Mouse (Mus musculus) adrenal gland, adult 2 months (tissue): ENCODE measurements around the gene Hist4h4. TPM values are rescaled to one million over a fixed set of nuclear protein-coding genes. Genes with fewer than 3 reads are reported as not detected.

ENCODE experiments used
- DNase-seq: peaks from one replicate; pipeline ENCODE4 v3.0.0; 2021
- microRNA-seq, 2 experiments: library from miRNA; unstranded; fragments of <30 nt; microRNA quantifications; one replicate each; pipeline ENCODE4 v1.2.0; 2021
- polyA plus RNA-seq: library from polyadenylated mRNA; depleted of rRNA; stranded (reverse); fragments of >200 nt; gene quantifications from 2 replicates; pipeline ENCODE4 v1.2.3, GENCODE M21; 2012; rRNA removed
- total RNA-seq, 2 experiments: library from RNA; stranded (reverse); gene quantifications; 2 replicates each; pipeline ENCODE4 v1.2.3; 2021

Hist4h4 gene
- total and polyA plus RNA-seq, 3 experiments, result 0.34 to 11.6 (median 6.3) TPM

DNA sequence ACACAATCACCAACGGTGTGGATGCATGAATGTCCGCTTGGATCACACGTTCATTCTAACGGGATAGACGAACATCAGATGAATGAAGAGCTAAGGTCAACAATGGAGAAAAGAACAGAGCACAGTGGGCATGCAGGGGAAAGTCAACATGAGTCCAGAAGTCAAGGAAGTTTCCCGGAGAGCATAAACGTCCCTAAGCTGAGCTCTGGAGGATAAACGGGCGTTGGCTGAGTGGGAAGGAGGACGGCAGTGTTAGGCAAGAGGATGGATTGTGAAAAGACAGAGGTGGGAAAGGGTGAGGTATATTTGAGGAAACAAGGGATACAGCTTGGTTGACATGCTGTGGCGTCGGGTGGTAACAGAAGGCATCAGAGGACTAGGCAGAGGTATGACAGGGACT is 22.1 kb downstream of the Hist4h4 start:
- no peak for DNase-seq

DNA sequence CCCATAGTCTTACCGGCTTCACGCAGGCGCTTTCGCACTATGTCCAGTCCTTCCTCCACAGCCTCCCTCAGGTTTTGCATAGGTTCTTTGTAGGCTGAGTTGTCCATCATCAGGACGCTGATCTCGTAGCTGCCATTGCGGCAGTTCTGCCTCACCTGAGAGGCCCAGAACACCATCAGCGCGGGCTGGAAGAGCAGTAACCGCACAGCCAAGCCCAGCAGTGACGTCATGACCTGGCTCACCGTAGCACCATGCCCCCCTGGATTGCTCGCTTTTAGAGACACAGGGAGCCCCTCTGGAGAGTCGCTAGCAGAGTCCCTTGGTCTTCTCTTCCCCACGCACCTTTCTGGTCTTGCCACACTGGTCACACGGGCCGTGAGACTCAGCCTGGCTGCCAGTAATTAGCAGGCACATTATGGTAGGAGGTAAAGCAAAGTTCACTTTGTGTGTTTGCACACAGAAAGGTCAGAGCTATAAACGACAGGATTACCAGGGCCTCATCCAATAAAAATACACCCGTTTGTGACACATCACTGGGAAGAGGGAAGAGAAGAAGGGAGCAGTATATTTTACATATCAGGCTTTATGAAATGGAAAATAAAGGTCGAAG is 22.7 kb downstream of the Hist4h4 start, which contains the start of gene Gucy2c:
Gene Gucy2c, minus strand, starts transcription at position 389 of the 610 bp plus-strand sequence.
- no peak for DNase-seq

DNA sequence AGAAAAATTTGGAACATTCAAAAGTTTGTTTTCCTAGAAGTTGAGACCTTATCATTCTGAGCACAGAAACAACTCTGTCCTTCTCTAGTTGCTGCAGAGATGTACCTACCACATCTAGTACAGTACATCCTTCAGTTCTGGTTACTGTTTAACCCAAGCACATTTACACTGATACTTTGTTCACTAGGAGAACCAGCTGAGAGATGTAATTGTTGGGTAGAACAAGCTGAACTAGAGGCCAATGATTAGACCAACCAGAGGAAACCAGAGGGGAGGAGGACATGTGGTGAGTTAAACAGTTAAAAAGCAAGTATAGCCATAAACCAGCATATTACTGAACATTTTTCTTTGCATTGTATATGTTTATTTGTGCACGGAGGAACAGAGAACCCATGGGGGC is 27.8 kb downstream of the Hist4h4 start:
- no peak for DNase-seq

DNA sequence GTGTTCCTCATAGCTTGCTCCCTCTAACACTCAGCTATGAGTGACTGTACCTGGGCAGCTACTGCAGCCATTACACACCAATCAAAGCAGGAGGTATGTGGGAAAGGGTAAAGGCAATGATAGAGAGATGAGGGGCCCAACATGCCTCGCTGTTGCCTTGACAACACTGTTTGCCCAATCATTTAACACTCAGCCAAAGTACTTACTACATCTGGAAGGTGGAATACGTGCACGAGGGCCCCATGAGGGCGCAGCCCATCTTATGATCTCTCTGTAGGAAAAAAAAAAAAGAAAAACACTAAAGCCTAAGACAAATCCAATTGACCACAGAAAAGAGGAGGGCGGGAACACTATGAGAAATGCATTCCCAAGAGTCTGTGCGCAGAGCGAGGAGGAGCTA is 34.4 kb downstream of the Hist4h4 start:
- DNase-seq, result no peak

DNA sequence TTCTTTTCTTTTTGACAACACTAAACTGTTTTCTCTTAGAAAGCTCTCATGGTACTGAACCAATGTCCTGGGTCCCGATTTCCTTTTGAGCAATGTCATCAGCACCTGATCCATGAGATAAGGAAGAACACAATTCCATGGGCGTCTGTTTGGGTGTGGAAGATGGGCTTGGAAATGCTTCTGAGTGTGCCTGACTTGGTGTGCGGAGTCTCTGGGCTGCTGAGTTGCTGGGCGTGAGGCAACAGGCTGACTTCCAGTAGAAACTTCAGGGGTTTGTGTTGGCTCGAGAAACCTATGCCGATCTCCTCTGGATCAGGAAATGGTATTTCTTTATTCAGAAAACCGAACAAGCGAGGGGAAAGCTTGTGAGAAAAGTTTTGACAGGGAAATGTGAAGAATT is 35.1 kb downstream of the Hist4h4 start:
- no peak for DNase-seq

DNA sequence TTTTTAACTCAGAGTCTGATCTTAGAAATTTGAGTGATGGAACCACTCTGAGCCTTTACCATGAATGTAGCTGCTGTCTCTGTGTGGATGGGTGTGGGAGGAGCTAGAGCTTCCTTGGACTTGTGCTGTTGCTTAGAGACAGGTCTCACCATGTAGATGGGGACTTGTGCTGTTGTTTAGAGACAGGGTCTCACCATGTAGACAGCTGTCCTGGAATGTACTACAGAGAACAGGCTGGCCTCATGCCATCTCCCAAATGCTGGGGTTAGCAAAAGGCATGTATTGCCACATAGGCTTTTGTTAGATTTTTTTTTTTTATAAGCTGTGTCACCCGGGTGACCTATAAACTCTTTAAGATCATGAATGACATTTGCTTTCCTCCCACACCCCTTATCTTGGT is 40.3 kb downstream of the Hist4h4 start:
- no peak for DNase-seq

Small RNA genes lying within 50 kb of the gene (microRNA-seq; reads per million reads assigned to microRNA genes)
- 0 to 0.22 reads per million in 2 experiments for gene Gm44364

Other genes with a start within 250 kb of the Hist4h4 start
- 10 to 100 TPM; 43.6 to 48.3 TPM for gene Plbd1, start 142.5 kb downstream of the Hist4h4 start, total RNA-seq
- 8.9 and 11.5 TPM in 2 replicates for gene Plbd1, start 142.5 kb downstream of the Hist4h4 start, polyA plus RNA-seq
- gene Gucy2c, start 22.6 kb downstream of the Hist4h4 start, total RNA-seq, result not detected
- gene Gucy2c, start 22.6 kb downstream of the Hist4h4 start, polyA plus RNA-seq, result not detected in 2 replicates
- 100 to 1,000 TPM; 168 to 169 TPM for gene H2afj, start 3.8 kb upstream of the Hist4h4 start, total RNA-seq
- 593 and 681 TPM in 2 replicates for gene H2afj, start 3.8 kb upstream of the Hist4h4 start, polyA plus RNA-seq
- 1 to 10 TPM in 1 of 2 experiments, under 1 TPM in 1; 0.41 to 1.1 TPM for gene BC049715, start 23.2 kb upstream of the Hist4h4 start, total RNA-seq
- gene BC049715, start 23.2 kb upstream of the Hist4h4 start, polyA plus RNA-seq, result 0.21 and 0.71 TPM in 2 replicates
- 10 to 100 TPM; 72.6 to 79.2 TPM for gene Wbp11, start 23.8 kb upstream of the Hist4h4 start, total RNA-seq
- gene Wbp11, start 23.8 kb upstream of the Hist4h4 start, polyA plus RNA-seq, result 47.4 and 55.0 TPM in 2 replicates
- gene Smco3, start 31.0 kb upstream of the Hist4h4 start, total RNA-seq, result under 1 TPM in 1 of 2 experiments, not detected in 1; 0.23 TPM
- gene Smco3, start 31.0 kb upstream of the Hist4h4 start, polyA plus RNA-seq, result not detected in 2 replicates
- gene Art4, start 53.3 kb upstream of the Hist4h4 start, total RNA-seq, result 1 to 10 TPM; 4.8 to 6.4 TPM
- gene Art4, start 53.3 kb upstream of the Hist4h4 start, polyA plus RNA-seq, result 0.91 and 1.6 TPM in 2 replicates
- 100 to 1,000 TPM; 171 to 192 TPM for gene Mgp, start 71.4 kb upstream of the Hist4h4 start, total RNA-seq
- gene Mgp, start 71.4 kb upstream of the Hist4h4 start, polyA plus RNA-seq, result 227 and 304 TPM in 2 replicates
- not detected for gene Erp27, start 117.8 kb upstream of the Hist4h4 start, total RNA-seq
- not detected in 2 replicates for gene Erp27, start 117.8 kb upstream of the Hist4h4 start, polyA plus RNA-seq
- gene Pde6h, start 119.4 kb upstream of the Hist4h4 start, total RNA-seq, result 1 to 10 TPM in 1 of 2 experiments, not detected in 1; 1.7 TPM
- not detected in 2 replicates for gene Pde6h, start 119.4 kb upstream of the Hist4h4 start, polyA plus RNA-seq
- 10 to 100 TPM; 24.7 to 32.7 TPM for gene Arhgdib, start 137.5 kb upstream of the Hist4h4 start, total RNA-seq
- gene Arhgdib, start 137.5 kb upstream of the Hist4h4 start, polyA plus RNA-seq, result 10.5 and 12.1 TPM in 2 replicates